Mouse (Mus musculus) forebrain, embryonic 14.5 days (tissue): ENCODE results near the gene Tifab. TPM values are rescaled to one million over a fixed set of nuclear protein-coding genes. Genes with fewer than 3 reads are reported as not detected.

ENCODE experiments used
- ATAC-seq: fragments of 200-750 bp; cut with Nextera tagmentation; 2 replicates; pipeline ENCODE4 v1.8.0; 2017; ENCODE audit warnings: mild to moderate bottlenecking, moderate library complexity
- DNase-seq: peaks from one replicate; pipeline ENCODE4 v3.0.0-alpha.2; 2015; ENCODE audit warnings: low spot score
- H3K27ac ChIP-seq: fragments of 300-500 bp; sonication (generic); 2 replicates; pipeline ENCODE4 v1.5.1; 2014; ENCODE audit warnings: low read depth, mild to moderate bottlenecking, control low read depth, low read length, moderate library complexity
- H3K27me3 ChIP-seq: fragments of 300-500 bp; sonication (generic); replicated peaks from 2 replicates; pipeline ENCODE4 v1.6.1; 2014; ENCODE audit warnings: low read length, control low read depth, mixed read lengths; ENCODE audit not compliant: control insufficient read depth, insufficient read depth
- H3K36me3 ChIP-seq: fragments of 300-500 bp; sonication (generic); 2 replicates; pipeline ENCODE4 v1.6.1; 2014; ENCODE audit warnings: low read length, control low read depth; ENCODE audit not compliant: control insufficient read depth, insufficient read depth
- H3K4me1 ChIP-seq: fragments of 300-500 bp; sonication (generic); 2 replicates; pipeline ENCODE4 v1.6.1; 2014; ENCODE audit warnings: antibody characterized with exemption, low read length, control low read depth; ENCODE audit not compliant: control insufficient read depth, insufficient read depth
- H3K4me2 ChIP-seq: fragments of 300-500 bp; sonication (generic); 2 replicates; pipeline ENCODE4 v1.6.1; 2014; ENCODE audit warnings: mild to moderate bottlenecking, control low read depth, low read length
- H3K4me3 ChIP-seq: fragments of 300-500 bp; sonication (generic); 2 replicates; pipeline ENCODE4 v1.5.1; 2014; ENCODE audit warnings: low read depth, low read length, control low read depth
- H3K9ac ChIP-seq: fragments of 300-500 bp; sonication (generic); 2 replicates; pipeline ENCODE4 v1.6.1; 2014; ENCODE audit warnings: mild to moderate bottlenecking, low read length, control low read depth, moderate library complexity
- H3K9me3 ChIP-seq: fragments of 300-500 bp; sonication (generic); replicated peaks from 2 replicates; pipeline ENCODE4 v1.6.1; 2016; ENCODE audit warnings: low read length, control low read depth, mixed read lengths; ENCODE audit not compliant: control insufficient read depth
- WGBS: fragments of 180-500 bp; shearing (Covaris S2); extraction: QIAGEN DNeasy Blood & Tissue Kit; methylation state at CpG from one replicate; pipeline ENCODE4 v1.1.7; 2014; 5-methylcytosine and 5-hydroxymethylcytosine counted together
- polyA plus RNA-seq: library from polyadenylated mRNA; unstranded; fragments of >200 nt; fragmentation: Nextera tagmentation; extraction: Ambion mirVana; gene quantifications from 2 replicates; pipeline ENCODE4 v1.2.1, GENCODE M21; 2014

Tifab gene
- polyA plus RNA-seq: 0.42 and 0.58 TPM in 2 replicates

DNA sequence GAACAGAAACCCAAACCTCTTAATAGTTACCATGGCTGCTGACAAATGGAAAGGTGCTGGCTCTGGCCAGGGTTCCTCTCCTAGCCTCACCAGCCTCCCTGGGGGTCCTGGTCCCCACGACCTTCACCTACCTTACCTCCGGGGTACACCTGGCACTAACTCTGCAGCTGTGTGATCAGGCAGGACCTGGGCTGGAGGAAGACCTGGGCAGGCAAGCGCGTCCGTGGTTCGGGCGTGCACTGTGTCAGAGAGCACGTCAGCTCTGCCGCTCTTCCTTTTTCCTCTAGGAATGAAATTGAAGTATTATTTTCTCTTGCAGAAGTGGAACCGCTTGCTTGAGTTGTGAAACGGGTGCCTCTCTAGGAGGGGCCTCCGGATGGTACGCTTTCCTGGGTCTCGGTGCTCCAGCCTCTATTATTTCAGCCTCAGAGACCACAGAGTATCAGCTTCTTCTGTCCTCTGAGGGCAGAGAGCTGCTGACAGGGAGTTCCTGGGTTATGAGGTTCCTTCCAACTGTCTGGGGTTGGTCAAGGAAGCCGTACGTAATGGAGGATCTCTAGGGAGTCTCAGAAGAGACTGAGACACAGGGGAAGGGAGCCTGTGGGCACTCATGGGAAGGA lies at the start of gene Tifab:
Gene Tifab (minus strand): TSS at position 470 of the 620 bp plus-strand sequence.
- no peak within 1 kb of the TSS for H3K9ac ChIP-seq
- H3K27me3 ChIP-seq: no peaks in the 10 kb centered on the region
- no peaks in the 10 kb centered on the region for H3K9me3 ChIP-seq
- H3K4me3 ChIP-seq: no peak within 1 kb of the TSS
- H3K36me3 ChIP-seq: no peaks in the 10 kb centered on the region
- DNase-seq (no peak), ATAC-seq (no peak)
- 86% methylated on average over 16 of the region's 16 CpGs for WGBS
- no peak within 1 kb of the TSS for H3K27ac ChIP-seq
- no peak within 1 kb of the TSS for H3K4me2 ChIP-seq
- no peaks in the 10 kb centered on the region for H3K4me1 ChIP-seq

GRCm38 (mm10) chr13:56226175-56226954 lies 47.7 kb upstream of the Tifab start:
- no peak overlapping the region for H3K4me2 ChIP-seq
- H3K27me3 ChIP-seq: peaks cover 12% of the 10 kb centered on the region
- 10% methylated on average over 10 of the region's 10 CpGs for WGBS
- H3K36me3 ChIP-seq: no peaks in the 10 kb centered on the region
- DNase-seq: peak; percentile 76
- H3K9ac ChIP-seq: no peak overlapping the region
- peak overlapping the region; percentile 30; the same call in 1 of the 2 replicates for H3K27ac ChIP-seq
- ATAC-seq: no peak
- H3K9me3 ChIP-seq: no peaks in the 10 kb centered on the region
- H3K4me3 ChIP-seq: no peak overlapping the region
- H3K4me1 ChIP-seq: peaks cover 34% of the 10 kb centered on the region

DNA sequence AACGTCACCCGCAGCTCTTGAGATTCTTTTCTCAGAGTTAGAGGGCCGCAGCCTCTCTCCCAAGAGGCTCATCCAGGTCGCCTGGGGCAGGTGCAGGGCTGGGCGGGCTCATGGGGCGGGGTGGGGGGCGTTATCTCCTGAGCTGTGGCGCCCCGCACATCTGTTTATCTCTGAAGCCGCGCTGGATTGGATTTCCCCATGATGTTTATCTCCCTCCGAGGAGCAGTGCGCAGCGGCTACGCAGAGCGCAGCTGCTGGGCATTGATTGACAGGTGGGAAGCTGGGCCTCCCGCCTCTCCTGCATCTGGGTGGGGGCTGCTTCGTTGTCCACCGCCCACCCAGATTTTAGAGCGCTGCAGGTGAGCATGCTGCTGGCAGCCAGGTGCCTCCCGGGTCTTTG lies 44.9 kb upstream of the Tifab start:
- H3K4me2 ChIP-seq: no peak overlapping the region
- WGBS: 11% methylated on average over 21 of the region's 21 CpGs
- H3K27me3 ChIP-seq: peaks cover 12% of the 10 kb centered on the region
- no peaks in the 10 kb centered on the region for H3K36me3 ChIP-seq
- ATAC-seq (no peak), DNase-seq (no peak)
- no peak overlapping the region for H3K27ac ChIP-seq
- H3K9ac ChIP-seq: no peak overlapping the region
- no peak overlapping the region for H3K4me3 ChIP-seq
- peaks cover 33% of the 10 kb centered on the region for H3K4me1 ChIP-seq
- H3K9me3 ChIP-seq: no peaks in the 10 kb centered on the region

DNA sequence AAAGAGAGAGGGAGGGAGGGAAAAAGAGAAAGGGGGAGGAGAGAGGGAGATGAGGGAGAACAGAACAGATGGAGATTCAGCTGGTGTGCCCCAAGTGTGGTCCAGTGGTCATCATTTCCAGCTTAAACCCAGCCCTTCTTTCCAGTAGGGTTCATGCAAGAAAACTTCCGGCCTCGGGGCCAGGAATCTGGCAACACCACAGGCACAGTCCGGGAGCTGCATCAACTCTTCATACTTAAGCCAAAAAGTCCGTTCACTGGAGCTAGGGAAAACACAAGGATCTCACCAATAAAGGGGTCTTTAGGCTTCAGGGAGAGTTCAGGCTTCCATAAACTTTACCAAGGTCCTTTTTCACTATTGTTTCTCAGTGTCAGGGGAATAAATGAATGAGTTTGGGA lies 44.2 kb upstream of the Tifab start:
- Histone ChIP-seq H3K4me1 (peaks cover 31% of the 10 kb centered on the region), H3K9ac (no peak overlapping the region), H3K36me3 (no peaks in the 10 kb centered on the region), H3K9me3 (no peaks in the 10 kb centered on the region), H3K27ac (peak overlapping the region; percentile 88), H3K4me2 (no peak overlapping the region), H3K27me3 (peaks cover 12% of the 10 kb centered on the region), H3K4me3 (no peak overlapping the region)
- 19% methylated on average over 4 of the region's 4 CpGs for WGBS
- no peak for DNase-seq
- no peak for ATAC-seq

DNA sequence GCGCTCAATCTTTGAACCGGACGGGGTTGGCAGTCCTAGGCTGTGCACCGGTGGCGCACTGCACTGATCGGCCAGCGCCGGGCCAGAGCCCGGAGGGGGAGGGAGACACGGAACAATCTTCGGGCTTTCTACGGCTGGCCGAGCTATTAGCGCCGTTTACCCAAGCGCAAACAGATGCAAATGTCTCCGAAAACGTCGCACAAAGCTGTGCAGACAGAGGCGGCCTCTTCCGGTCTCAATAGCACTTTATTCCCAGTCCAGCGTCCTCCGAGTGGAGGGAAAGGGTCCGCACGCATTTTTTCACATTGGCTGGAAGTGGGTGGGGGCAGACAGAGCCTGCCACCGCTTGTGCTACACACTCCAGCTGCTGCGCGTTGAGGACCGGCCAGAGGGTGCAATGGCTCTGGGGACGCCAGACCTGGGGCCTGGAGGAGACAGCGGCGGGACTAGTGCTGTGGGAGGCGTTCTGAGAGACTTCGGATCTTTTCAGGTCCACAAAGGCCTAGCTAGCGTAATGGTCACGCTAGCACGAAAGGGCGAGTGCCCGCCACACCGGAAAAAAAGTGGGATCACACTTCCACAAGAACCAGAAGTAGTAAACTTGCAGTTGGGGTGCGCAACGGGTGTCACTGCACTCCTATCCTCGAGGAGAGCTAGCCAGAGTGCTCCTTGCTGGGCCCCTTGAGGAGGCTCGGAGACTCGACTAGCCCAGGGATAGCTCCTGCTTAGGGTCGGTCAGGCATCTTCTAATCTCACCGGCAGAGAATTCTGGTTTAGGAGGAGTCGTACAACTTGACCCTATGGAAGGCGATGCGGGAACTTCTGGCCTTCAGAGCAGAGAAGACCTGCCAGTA lies 43.5 kb upstream of the Tifab start:
- Histone ChIP-seq H3K9me3 (no peaks in the 10 kb centered on the region), H3K27me3 (peaks cover 12% of the 10 kb centered on the region), H3K36me3 (no peaks in the 10 kb centered on the region), H3K4me3 (peak overlapping the region; percentile 31), H3K4me2 (peak overlapping the region; percentile 72), H3K9ac (peak overlapping the region; percentile 60), H3K4me1 (peaks cover 31% of the 10 kb centered on the region), H3K27ac (peak overlapping the region; percentile 88)
- peak; percentile 83 for DNase-seq
- ATAC-seq: peak; percentile 73
- WGBS: 3% methylated on average over 50 of the region's 50 CpGs

GRCm38 (mm10) chr13:56221129-56221910 lies 42.6 kb upstream of the Tifab start:
- Histone ChIP-seq H3K4me1 (peaks cover 32% of the 10 kb centered on the region), H3K36me3 (no peaks in the 10 kb centered on the region), H3K4me3 (peak overlapping the region; percentile 31), H3K27me3 (peaks cover 12% of the 10 kb centered on the region), H3K4me2 (peak overlapping the region; percentile 72), H3K27ac (peak overlapping the region; percentile 88), H3K9ac (peak overlapping the region; percentile 60), H3K9me3 (no peaks in the 10 kb centered on the region)
- ATAC-seq: peak; percentile 88
- peak; percentile 89 for DNase-seq
- WGBS: under 1% methylated on average over 46 of the region's 46 CpGs

DNA sequence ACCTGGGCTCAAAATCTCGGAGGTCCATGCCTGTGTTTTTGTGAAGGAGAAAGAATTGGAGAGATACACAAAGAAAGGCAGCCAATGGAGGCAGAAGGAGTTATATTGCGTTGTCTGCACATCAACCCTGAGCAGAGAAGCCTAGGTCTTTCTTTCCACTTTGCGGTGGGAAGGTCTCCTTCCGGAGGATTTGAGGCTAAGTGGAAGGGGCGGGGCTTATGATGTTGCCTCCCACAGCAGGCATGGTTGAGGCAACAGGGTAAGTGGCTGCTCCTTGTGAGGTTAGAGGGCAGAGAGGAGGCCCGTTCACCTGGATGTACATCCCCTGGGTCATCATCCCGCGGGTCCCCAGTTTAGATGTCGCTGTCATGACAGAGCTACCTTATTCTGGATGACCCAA lies 40.6 kb upstream of the Tifab start:
- no peak for ATAC-seq
- Histone ChIP-seq H3K4me3 (no peak overlapping the region), H3K9ac (no peak overlapping the region), H3K9me3 (no peaks in the 10 kb centered on the region), H3K27me3 (peaks cover 12% of the 10 kb centered on the region), H3K4me2 (no peak overlapping the region), H3K4me1 (peaks cover 33% of the 10 kb centered on the region), H3K36me3 (no peaks in the 10 kb centered on the region), H3K27ac (no peak overlapping the region)
- WGBS: 57% methylated on average over 9 of the region's 9 CpGs
- no peak for DNase-seq

- no peak overlapping the region for H3K4me2 ChIP-seq
- DNase-seq (no peak), ATAC-seq (no peak)
- 6% methylated on average over 4 of the region's 4 CpGs for WGBS
- H3K9ac ChIP-seq: no peak overlapping the region
- peaks cover under 1% of the 10 kb centered on the region; the same call in 1 of the 2 replicates for H3K9me3 ChIP-seq
- no peaks in the 10 kb centered on the region; the same call in 1 of the 2 replicates for H3K27me3 ChIP-seq
- H3K4me1 ChIP-seq: peaks cover 12% of the 10 kb centered on the region
- no peak overlapping the region for H3K27ac ChIP-seq
- no peak overlapping the region for H3K4me3 ChIP-seq
- H3K36me3 ChIP-seq: no peaks in the 10 kb centered on the region
Observed at GRCm38 (mm10) chr13:56216090-56216489, 37.4 kb upstream of the Tifab start.
